Mouse (Mus musculus): Measurements from ENCODE around the gene Smoc1. TPM values are rescaled to one million over a fixed set of nuclear protein-coding genes. Genes with fewer than 3 reads are reported as not detected.

The Smoc1 gene
- polyA plus RNA-seq, 1 experiment from 2014 or later, result 0.12 TPM

DNA sequence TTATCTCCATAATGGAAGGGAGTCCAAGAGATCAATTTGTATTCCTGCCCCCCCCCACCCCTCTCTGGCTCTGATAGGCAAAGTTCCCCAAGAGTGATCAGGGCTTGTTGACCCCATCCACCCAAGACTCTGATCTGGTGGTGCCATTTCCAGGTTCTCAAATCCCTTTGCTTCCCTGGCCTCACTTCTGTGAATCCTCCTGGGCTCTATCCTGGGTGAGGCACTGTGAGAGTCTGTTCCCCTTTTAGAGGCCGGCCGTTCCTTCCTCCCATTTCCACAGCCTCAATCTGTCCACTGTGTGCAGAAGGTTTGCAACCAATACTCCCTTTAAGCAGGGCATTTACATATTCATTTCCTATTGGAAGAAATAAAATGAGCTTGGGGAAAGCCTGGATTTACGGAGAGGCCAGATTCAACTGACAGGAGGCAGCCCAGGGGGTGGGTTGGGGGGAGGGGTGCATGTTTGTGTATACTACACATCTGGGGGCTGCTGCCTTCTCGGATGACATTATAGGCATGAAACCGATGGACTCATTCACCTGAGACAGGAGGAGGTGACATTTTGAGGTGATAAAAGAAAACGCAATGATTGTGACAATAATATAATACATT, 199.5 kb downstream of the Smoc1 start:
- CTCF ChIA-PET, result no interaction called here
- DNase-seq (ENCODE audit: low read depth, low spot score), result no peak

DNA sequence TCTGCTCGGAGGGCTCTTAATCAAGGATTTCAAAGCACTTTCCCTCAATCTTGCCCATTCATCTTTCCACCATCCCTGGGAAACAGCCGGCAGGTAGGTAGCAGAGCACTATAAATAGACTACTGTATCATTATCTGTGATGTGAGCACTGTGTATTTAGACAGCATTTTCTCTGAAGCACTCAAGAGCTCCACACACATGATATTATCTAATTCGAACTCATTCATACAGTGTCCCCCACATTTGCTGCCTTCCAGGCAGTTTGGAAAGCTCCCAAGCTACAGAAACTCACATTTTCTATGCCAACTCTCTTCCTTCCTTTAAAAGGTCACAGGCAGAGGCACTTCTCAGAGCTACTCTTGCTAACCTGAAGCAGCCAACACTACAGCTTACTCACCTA, 200.0 kb downstream of the Smoc1 start:
- in situ Hi-C loops (cut with MboI; ENCODE audit: low pct_unique_long_range_greater_than_20kb), result no loop called here
- POLR2A ChIA-PET, result interaction anchor here (0.6 kb wide), 1 partner anchor 21 kb away, joined by 3 read pairs; no protein-coding TSS in a partner anchor
- no peak for ATAC-seq
- peaks cover 33% of the 10 kb centered on the region for H3K27me3 ChIP-seq
- CTCF ChIA-PET, result no interaction called here
- DNase-seq (ENCODE audit: low read depth, low spot score), result no peak
- TF ChIP-seq CTCF (IDR thresholded peaks at IDR 0.05), result no peak

More for the DNA sequence above, 199.5 kb downstream of the Smoc1 start:
- peaks cover 34% of the 10 kb centered on the region for H3K27me3 ChIP-seq
- no peak for ATAC-seq
- POLR2A ChIA-PET, result interaction anchor here (0.6 kb wide), 1 partner anchor 20 kb away, joined by 3 read pairs; no protein-coding TSS in a partner anchor
- no peak for TF ChIP-seq CTCF (IDR thresholded peaks at IDR 0.05)
- in situ Hi-C loops (cut with MboI; ENCODE audit: low pct_unique_long_range_greater_than_20kb), result no loop called here

DNA sequence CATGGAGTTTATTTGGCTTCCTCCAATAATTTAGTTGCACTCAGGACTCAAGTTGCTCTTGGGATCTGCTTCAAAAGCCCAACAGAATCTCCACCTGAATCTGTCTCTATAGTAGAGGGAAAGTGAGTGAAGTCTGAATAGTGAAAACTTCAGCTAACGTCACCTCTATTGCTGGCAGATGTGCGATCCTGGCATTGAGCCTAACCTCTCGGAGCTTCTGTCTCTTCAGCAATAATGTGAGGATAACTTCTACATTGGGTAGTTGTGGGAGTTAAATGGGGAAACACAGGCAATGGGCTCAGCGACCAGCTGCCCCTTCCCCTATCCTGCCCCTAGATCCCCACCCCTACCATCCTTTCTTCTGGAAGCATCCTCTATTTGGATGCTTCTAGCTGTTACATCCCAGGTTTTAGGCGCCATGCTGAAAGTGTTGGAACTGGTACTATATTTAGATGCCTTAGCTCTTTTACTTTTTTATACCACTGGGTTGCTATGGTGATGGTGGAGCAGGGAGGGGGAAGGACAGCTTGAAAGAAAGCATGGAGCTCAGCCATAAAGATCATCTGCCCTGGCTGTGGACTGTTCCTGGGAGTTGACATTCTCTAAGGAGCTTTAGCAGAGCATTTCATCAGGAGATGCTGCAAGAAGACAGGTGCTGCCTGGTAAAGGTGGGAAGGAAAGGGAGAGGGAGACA, 201.3 kb downstream of the Smoc1 start:
- in situ Hi-C loops (cut with MboI; ENCODE audit: low pct_unique_long_range_greater_than_20kb), result no loop called here
- POLR2A ChIA-PET, result no interaction called here
- TF ChIP-seq CTCF (IDR thresholded peaks at IDR 0.05), result no peak
- DNase-seq (ENCODE audit: low read depth, low spot score), result no peak
- CTCF ChIA-PET, result no interaction called here
- H3K27me3 ChIP-seq, result peaks cover 24% of the 10 kb centered on the region
- no peak for ATAC-seq

DNA sequence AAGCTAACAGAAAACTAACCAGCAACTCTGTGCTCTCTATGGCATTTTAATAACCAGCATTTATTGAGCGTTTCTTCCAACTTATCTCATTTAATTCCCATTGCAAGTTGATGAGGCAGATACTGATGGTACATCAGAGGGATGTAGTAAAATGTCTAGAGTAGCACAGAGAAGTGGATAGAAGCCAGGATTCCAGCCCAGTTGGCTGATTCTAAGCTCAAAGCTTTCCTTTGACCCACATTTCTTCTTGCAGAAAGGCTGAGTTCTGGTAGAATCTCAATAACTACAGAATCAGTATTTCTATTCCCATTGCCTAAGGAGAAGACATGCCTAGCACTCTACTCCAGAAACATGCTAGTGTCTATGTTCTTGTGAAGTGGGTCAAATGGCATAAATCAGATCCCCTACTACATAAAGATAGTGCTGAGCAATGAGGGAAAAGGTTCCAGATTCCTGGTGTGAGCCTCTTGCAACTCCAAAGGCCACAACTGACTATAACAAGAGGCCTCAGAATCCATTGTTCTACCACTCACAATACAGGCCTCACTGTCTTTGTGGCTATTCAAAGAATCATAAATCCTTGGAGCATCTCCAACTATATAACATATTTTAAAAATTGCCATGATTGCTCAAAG, 207.3 kb downstream of the Smoc1 start:
- TF ChIP-seq CTCF (IDR thresholded peaks at IDR 0.05), result no peak
- ATAC-seq (no peak), DNase-seq (ENCODE audit: low read depth, low spot score) (no peak)
- peaks cover 30% of the 10 kb centered on the region for H3K27me3 ChIP-seq
- POLR2A ChIA-PET, result no interaction called here
- CTCF ChIA-PET, result no interaction called here
- in situ Hi-C loops (cut with MboI; ENCODE audit: low pct_unique_long_range_greater_than_20kb), result no loop called here

DNA sequence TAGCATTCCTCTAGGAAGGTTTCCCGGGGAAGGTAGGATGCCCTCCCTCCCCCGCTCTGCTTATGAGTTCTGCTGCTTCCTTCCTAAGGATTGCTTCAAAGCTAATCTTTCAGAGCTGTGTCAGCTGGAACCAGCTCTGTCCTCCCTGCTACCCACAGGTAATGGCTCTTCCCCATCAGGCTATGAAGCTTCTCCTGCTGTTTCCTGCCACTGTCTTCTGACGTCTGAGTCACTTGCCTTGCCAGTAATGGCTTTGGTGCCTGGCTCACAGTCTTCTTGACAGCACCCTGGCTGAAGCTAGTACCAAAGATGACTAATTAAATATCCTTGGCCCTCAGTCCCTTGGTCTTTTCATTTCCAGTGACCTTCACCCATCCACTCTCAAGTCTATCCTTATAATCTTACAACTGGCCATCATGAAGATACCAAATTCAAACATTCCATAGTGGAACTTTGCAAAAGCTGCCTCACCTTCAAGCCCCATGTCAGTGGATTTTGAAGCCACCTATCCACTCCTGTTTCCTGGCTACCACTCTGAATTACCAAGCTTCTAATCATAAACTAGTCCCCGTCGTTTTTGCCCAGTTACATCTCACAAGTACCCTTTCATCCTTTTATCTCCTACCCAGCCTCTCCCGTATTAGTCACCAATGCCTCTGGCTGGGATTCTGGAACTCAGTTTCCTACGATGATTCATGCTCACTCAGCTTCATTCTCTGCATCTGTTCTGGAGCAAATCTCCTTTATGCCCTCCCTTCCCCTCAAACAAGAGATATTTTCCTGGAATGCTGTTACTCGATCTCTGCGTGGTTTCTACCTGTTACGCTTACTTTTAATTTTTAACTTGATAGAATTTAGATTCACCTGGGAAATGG, 209.1 kb downstream of the Smoc1 start:
- in situ Hi-C loops (cut with MboI; ENCODE audit: low pct_unique_long_range_greater_than_20kb), result no loop called here
- DNase-seq (ENCODE audit: low read depth, low spot score) (no peak), ATAC-seq (no peak)
- peaks cover 32% of the 10 kb centered on the region for H3K27me3 ChIP-seq
- TF ChIP-seq CTCF (IDR thresholded peaks at IDR 0.05), result no peak
- CTCF ChIA-PET, result no interaction called here
- POLR2A ChIA-PET, result no interaction called here

Other genes starting within 250 kb of the Smoc1 start
- gene Susd6, start 236.3 kb upstream of the Smoc1 start, polyA plus RNA-seq (2021), result 86.2 TPM
- 435 TPM for gene Srsf5, start 81.3 kb upstream of the Smoc1 start, polyA plus RNA-seq (2021)
- gene Slc10a1, start 58.1 kb upstream of the Smoc1 start, polyA plus RNA-seq (2021), result 0.15 TPM